Mouse (Mus musculus) stomach, embryonic 15.5 days (tissue): ENCODE results near the gene Camta1. TPM values are rescaled to one million over a fixed set of nuclear protein-coding genes. Genes with fewer than 3 reads are reported as not detected.

ENCODE experiments used
- ATAC-seq: fragments of 200-750 bp; cut with Nextera tagmentation; 2 replicates; pipeline ENCODE4 v1.8.0; 2017; ENCODE audit warnings: low read depth, moderate number of reproducible peaks, moderate TSS enrichment; ENCODE audit not compliant: insufficient read depth, low FRiP score
- H3K27ac ChIP-seq: fragments of 300-500 bp; sonication (generic); 2 replicates; pipeline ENCODE4 v1.5.1; 2015; ENCODE audit warnings: mild to moderate bottlenecking, inconsistent platforms
- H3K27me3 ChIP-seq: fragments of 300-500 bp; sonication (generic); replicated peaks from 2 replicates; pipeline ENCODE4 v1.6.1; 2015; ENCODE audit warnings: inconsistent platforms
- H3K36me3 ChIP-seq: fragments of 300-500 bp; sonication (generic); 2 replicates; pipeline ENCODE4 v1.6.1; 2015; ENCODE audit warnings: inconsistent platforms
- H3K4me1 ChIP-seq: fragments of 300-500 bp; sonication (generic); 2 replicates; pipeline ENCODE4 v1.6.1; 2015; ENCODE audit warnings: inconsistent platforms
- H3K4me2 ChIP-seq: fragments of 300-500 bp; sonication (generic); 2 replicates; pipeline ENCODE4 v1.6.1; 2015; ENCODE audit warnings: mild to moderate bottlenecking, inconsistent platforms
- H3K4me3 ChIP-seq: fragments of 300-500 bp; sonication (generic); replicated peaks from 2 replicates; pipeline ENCODE4 v1.5.1; 2015; ENCODE audit warnings: inconsistent platforms
- H3K9ac ChIP-seq: fragments of 300-500 bp; sonication (generic); 2 replicates; pipeline ENCODE4 v1.6.1; 2015; ENCODE audit warnings: inconsistent platforms
- H3K9me3 ChIP-seq: fragments of 300-500 bp; sonication (generic); 2 replicates; pipeline ENCODE4 v1.6.1; 2016; ENCODE audit warnings: inconsistent platforms
- WGBS: fragments of 180-500 bp; shearing (Covaris S2); methylation state at CpG from one replicate; pipeline ENCODE4 v1.1.7; 2015; 5-methylcytosine and 5-hydroxymethylcytosine counted together
- polyA plus RNA-seq: library from polyadenylated mRNA; unstranded; fragments of >200 nt; fragmentation: Nextera tagmentation; extraction: Ambion mirVana; gene quantifications from 2 replicates; pipeline ENCODE4 v1.2.1, GENCODE M21; 2015

Gene Camta1
- polyA plus RNA-seq, 1 experiment from 2014 or later, result 63.7 TPM

DNA sequence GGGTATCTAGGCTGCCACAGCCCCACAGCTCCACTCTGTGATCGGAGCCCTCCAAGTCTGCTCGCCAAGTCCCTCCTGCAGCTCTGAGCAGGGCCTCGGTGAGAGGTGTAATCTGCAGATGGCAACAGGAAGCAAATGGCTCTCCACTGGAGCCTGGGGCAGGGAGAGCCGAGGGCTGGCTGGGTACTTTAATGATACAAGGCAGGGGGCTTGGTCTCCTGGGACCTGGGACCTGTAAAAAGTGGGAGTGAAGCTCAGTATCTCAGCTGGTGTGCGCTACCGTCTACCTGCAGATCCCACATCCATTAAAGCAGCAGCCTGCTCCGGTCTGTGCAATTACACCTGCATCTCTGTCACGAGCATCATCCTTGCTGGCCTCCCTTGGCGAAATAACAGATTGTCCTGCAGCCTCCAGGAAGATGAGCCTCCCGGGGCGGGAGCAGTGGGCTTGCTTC is 555.3 kb downstream of the Camta1 start:
- Histone ChIP-seq H3K9me3 (no peaks in the 10 kb centered on the region), H3K4me1 (peaks cover 28% of the 10 kb centered on the region), H3K9ac (no peak overlapping the region), H3K4me2 (no peak overlapping the region), H3K27me3 (0 out of 2 replicates have a peak, but pooled peaks cover under 1% of the 10 kb centered on the region), H3K4me3 (no peak overlapping the region), H3K36me3 (no peaks in the 10 kb centered on the region), H3K27ac (no peak overlapping the region)
- 55% methylated on average over 11 of the region's 11 CpGs for WGBS
- ATAC-seq, result no peak

- Histone ChIP-seq H3K36me3 (no peaks in the 10 kb centered on the region), H3K9me3 (no peaks in the 10 kb centered on the region), H3K4me2 (no peak overlapping the region), H3K9ac (no peak overlapping the region), H3K27me3 (0 out of 2 replicates have a peak, but pooled peaks cover 4% of the 10 kb centered on the region), H3K4me1 (peaks cover 28% of the 10 kb centered on the region), H3K27ac (no peak overlapping the region), H3K4me3 (no peak overlapping the region)
- ATAC-seq, result no peak
- 80% methylated on average over 6 of the region's 6 CpGs for WGBS
Observed at GRCm38 (mm10) chr4:151305761-151306160, 555.9 kb downstream of the Camta1 start.

GRCm38 (mm10) chr4:151303931-151304330 is 557.7 kb downstream of the Camta1 start:
- Histone ChIP-seq H3K9me3 (no peaks in the 10 kb centered on the region), H3K4me3 (no peak overlapping the region), H3K9ac (no peak overlapping the region), H3K4me1 (peaks cover 24% of the 10 kb centered on the region; the same call in 1 of the 2 replicates), H3K27me3 (0 out of 2 replicates have a peak, but pooled peaks cover 4% of the 10 kb centered on the region), H3K27ac (no peak overlapping the region), H3K4me2 (no peak overlapping the region), H3K36me3 (no peaks in the 10 kb centered on the region)
- ATAC-seq, result no peak
- 75% methylated on average over 3 of the region's 3 CpGs for WGBS

GRCm38 (mm10) chr4:151303436-151303835 is 558.2 kb downstream of the Camta1 start:
- no peak overlapping the region for H3K27ac ChIP-seq
- H3K9ac ChIP-seq, result no peak overlapping the region
- WGBS, result 81% methylated on average over 5 of the region's 5 CpGs

DNA sequence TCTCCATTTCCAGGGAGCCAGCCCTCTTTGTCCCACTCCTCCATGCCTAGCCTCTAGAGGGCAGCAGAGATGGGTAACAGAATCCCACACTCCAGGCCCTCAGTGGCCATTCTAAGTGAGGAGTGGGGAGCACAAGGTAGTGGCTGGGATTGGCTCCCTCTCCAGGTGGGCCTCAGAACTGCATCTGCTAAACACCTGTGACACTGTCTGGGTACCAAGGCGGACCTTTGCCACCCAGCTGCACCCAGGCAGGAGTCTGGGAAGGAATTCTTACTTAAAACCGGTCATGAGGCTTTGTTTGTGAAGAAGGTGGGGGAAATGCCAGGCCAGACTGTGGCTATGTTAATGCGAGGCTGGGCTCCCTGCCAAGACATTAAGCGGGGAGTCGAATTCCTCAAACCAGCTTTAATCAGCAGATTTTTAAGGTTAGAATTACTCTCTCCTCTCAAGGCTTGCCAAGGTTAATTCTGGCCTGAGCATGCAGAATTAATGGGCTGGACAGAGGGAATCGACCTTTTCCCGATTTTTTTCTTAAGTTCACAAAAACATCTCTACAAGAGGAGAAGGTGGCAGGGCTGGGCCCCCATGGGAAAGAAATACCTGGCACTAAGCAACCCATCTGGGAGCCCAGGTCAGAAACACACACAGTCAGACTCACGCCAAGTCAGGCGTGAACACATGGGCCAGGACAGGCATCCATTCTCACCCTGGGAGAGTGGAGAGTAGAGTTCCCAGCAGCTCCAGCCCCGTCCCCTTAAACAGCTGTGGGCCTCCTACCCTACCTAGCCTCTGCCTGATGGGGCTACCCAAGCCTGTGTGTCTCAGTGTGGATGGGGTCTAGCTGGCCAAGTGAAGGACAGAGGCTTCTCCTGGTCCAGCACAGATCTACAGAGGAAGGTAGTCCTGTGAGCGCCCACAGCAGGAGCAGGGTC is 559.2 kb downstream of the Camta1 start:
- no peak overlapping the region for H3K4me2 ChIP-seq
- no peak overlapping the region for H3K9ac ChIP-seq
- no peaks in the 10 kb centered on the region for H3K36me3 ChIP-seq
- H3K9me3 ChIP-seq, result no peaks in the 10 kb centered on the region
- 25% methylated on average over 11 of the region's 11 CpGs for WGBS
- ATAC-seq, result peak; percentile 51
- no peak overlapping the region for H3K4me3 ChIP-seq
- 0 out of 2 replicates have a peak, but pooled peaks cover 4% of the 10 kb centered on the region for H3K27me3 ChIP-seq
- H3K27ac ChIP-seq, result peak overlapping the region; percentile 49
- peaks cover 24% of the 10 kb centered on the region; the same call in 1 of the 2 replicates for H3K4me1 ChIP-seq

More at GRCm38 (mm10) chr4:151303436-151303835, 558.2 kb downstream of the Camta1 start:
- Histone ChIP-seq H3K4me1 (peaks cover 24% of the 10 kb centered on the region; the same call in 1 of the 2 replicates), H3K36me3 (no peaks in the 10 kb centered on the region), H3K4me3 (no peak overlapping the region), H3K27me3 (0 out of 2 replicates have a peak, but pooled peaks cover 4% of the 10 kb centered on the region), H3K4me2 (no peak overlapping the region), H3K9me3 (no peaks in the 10 kb centered on the region)
- no peak for ATAC-seq

GRCm38 (mm10) chr4:151301337-151301736 is 560.3 kb downstream of the Camta1 start:
- Histone ChIP-seq H3K4me1 (peaks cover 24% of the 10 kb centered on the region; the same call in 1 of the 2 replicates), H3K27ac (no peak overlapping the region), H3K27me3 (0 out of 2 replicates have a peak, but pooled peaks cover 4% of the 10 kb centered on the region), H3K36me3 (no peaks in the 10 kb centered on the region), H3K4me3 (no peak overlapping the region), H3K9ac (no peak overlapping the region), H3K9me3 (no peaks in the 10 kb centered on the region), H3K4me2 (no peak overlapping the region)
- no peak for ATAC-seq
- WGBS, result 43% methylated on average over 9 of the region's 9 CpGs

GRCm38 (mm10) chr4:151300706-151301105 is 561.0 kb downstream of the Camta1 start:
- 14% methylated on average over 15 of the region's 15 CpGs for WGBS
- ATAC-seq, result peak; percentile 54; the same call in 1 of the 2 replicates
- peaks cover 24% of the 10 kb centered on the region; the same call in 1 of the 2 replicates for H3K4me1 ChIP-seq

GRCm38 (mm10) chr4:151295515-151296203 is 566.0 kb downstream of the Camta1 start:
- Histone ChIP-seq H3K36me3 (no peaks in the 10 kb centered on the region), H3K4me1 (peaks cover 4% of the 10 kb centered on the region; the same call in 1 of the 2 replicates), H3K4me2 (no peak overlapping the region), H3K27me3 (no peaks in the 10 kb centered on the region), H3K4me3 (no peak overlapping the region), H3K27ac (no peak overlapping the region), H3K9ac (no peak overlapping the region), H3K9me3 (no peaks in the 10 kb centered on the region)
- no peak for ATAC-seq
- 74% methylated on average over 13 of the region's 13 CpGs for WGBS

More at GRCm38 (mm10) chr4:151300706-151301105, 561.0 kb downstream of the Camta1 start:
- H3K4me2 ChIP-seq, result peak overlapping the region; percentile 13; the same call in 1 of the 2 replicates
- 0 out of 2 replicates have a peak, but pooled peaks cover 4% of the 10 kb centered on the region for H3K27me3 ChIP-seq
- no peak overlapping the region for H3K9ac ChIP-seq
- H3K4me3 ChIP-seq, result no peak overlapping the region
- H3K9me3 ChIP-seq, result no peaks in the 10 kb centered on the region
- H3K36me3 ChIP-seq, result no peaks in the 10 kb centered on the region
- no peak overlapping the region for H3K27ac ChIP-seq

- Histone ChIP-seq H3K4me2 (no peak overlapping the region), H3K4me3 (no peak overlapping the region), H3K27ac (no peak overlapping the region), H3K9ac (no peak overlapping the region), H3K4me1 (no peaks in the 10 kb centered on the region), H3K27me3 (no peaks in the 10 kb centered on the region), H3K9me3 (no peaks in the 10 kb centered on the region), H3K36me3 (no peaks in the 10 kb centered on the region)
- 54% methylated on average over 6 of the region's 6 CpGs for WGBS
- ATAC-seq, result no peak
Observed at GRCm38 (mm10) chr4:151288893-151289585, 572.6 kb downstream of the Camta1 start.

DNA sequence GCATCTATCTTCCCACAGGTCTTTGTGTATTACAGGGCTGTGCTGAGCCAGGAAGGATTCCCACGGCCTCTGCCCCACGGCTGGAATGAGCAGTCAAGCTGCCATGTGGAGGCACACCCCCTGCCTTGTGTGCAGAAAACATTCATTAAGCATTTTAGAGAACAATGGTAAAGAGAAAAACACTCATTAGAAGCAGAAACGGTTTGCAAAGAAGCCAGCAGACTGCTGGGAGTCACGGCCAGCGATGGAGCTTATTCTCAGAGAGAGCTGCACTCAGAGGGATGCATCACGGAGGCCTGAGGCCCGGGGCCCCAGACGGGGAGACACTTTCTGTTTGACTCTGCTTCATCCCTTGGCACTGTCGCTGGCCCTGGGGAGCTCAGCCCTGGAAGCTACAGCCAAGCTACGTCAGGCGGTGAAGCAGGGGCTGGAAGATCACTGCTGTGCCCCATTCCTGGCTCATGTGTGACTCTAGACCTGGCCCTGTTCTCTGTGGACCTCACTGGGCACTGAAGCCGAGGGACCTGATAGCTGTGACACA is 575.7 kb downstream of the Camta1 start:
- Histone ChIP-seq H3K9me3 (no peaks in the 10 kb centered on the region), H3K27ac (no peak overlapping the region), H3K4me2 (no peak overlapping the region), H3K4me3 (no peak overlapping the region), H3K27me3 (no peaks in the 10 kb centered on the region), H3K9ac (no peak overlapping the region), H3K36me3 (no peaks in the 10 kb centered on the region), H3K4me1 (no peaks in the 10 kb centered on the region)
- ATAC-seq, result no peak
- 65% methylated on average over 12 of the region's 12 CpGs for WGBS

DNA sequence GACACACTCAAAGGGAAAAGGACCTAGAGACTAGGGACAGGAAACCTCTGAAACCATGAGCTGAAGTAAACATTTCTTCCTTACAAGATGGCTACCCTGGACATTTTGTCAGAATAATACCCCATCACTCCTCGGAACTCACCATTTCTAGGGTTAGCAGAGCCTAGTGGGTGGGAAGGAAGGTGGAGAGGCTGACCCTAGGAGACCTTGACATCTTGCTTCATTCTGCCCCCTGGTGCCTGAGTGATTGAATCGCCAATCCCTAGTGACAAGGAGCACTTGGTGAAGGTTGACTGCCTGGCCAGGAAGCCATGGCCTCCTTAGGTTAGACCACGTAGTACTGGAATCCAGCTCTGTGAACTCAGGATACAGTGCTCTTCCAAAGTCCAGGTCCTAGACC is 576.2 kb downstream of the Camta1 start:
- no peaks in the 10 kb centered on the region for H3K4me1 ChIP-seq
- H3K9ac ChIP-seq, result no peak overlapping the region
- H3K4me2 ChIP-seq, result no peak overlapping the region
- 68% methylated on average over 3 of the region's 3 CpGs for WGBS
- no peaks in the 10 kb centered on the region for H3K36me3 ChIP-seq
- no peaks in the 10 kb centered on the region for H3K27me3 ChIP-seq
- no peak for ATAC-seq
- H3K4me3 ChIP-seq, result no peak overlapping the region
- no peak overlapping the region for H3K27ac ChIP-seq
- no peaks in the 10 kb centered on the region for H3K9me3 ChIP-seq
